Mouse (Mus musculus) left cerebral cortex, postnatal 4 days (tissue): ENCODE data around the gene Trim2. TPM values are rescaled to one million over a fixed set of nuclear protein-coding genes. Genes with fewer than 3 reads are reported as not detected.

Source experiments
- DNase-seq: peaks from one replicate; pipeline ENCODE4 v3.0.0-alpha.2; 2022
- intact Hi-C: fragments of 180-260 bp; cut with DNase I; formaldehyde crosslinking; loops from one replicate; pipeline ENCODE4 v1.15.1; 2025
- total RNA-seq, 2 experiments: library from RNA; stranded (reverse); gene quantifications; 2 replicates each; pipeline ENCODE4 v1.2.3; 2021

The Trim2 gene
- total RNA-seq, 2 experiments from 2014 or later = 331 to 352 TPM

DNA sequence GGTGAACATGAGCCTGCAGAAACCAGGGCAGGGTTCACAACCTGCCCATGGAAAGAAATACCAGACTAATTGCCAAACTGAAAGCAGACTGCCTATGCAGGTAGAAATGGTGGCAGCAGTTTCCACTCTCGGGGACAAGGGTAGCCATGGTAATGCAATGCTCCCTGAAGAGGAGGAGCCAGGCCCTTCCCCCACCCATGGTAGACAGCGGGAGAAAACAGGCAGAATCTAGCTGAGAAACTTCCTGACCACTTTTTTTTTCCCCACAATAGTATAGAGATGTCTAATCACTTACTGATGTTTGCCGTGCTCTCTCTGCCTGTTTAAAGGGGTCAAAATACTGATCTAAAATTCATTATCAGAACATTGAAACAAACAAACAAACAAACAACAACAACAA lies 17.8 kb upstream of the Trim2 start:
- intact Hi-C loops = no loop called here
- DNase-seq = no peak

DNA sequence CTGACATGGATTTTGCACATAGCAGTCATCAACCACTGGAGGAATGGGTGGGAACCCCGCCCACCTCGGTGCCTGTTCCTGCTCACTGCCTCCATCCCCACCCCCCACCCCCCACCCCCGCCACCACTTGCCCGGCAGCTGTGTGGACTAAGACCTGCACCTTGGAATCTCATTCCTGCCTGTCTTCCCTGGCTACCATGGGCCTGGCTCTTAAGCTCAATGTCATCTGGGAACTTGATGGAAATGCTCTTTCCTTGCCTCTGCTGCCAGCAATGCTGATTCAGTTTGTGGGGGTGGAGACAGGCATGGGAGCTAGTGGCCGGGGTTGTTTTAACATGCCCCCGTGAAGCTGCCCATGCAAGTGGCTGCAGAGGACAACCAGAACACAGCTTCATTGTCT lies 17.3 kb upstream of the Trim2 start:
- no peak for DNase-seq
- intact Hi-C loops = no loop called here

DNA sequence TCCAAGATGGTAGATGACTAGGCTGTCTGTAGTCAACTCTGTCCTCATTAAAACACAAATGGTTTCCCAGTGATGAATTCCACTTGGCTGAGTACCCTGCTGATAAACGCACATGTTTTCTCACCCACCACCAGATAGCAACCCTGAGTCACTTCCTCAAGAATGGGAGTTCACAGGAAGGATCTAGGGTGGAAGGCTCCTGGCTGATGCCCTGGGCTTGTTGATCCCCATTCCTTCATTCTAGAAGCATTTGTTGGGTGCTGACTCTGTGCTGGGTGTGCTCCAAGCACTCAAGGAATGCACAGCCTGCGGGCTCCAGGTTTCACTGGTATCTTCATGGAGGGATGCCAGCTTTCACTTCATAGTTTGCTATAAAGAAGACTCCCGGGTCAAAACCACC lies 12.8 kb upstream of the Trim2 start:
- intact Hi-C loops = no loop called here
- DNase-seq = no peak

DNA sequence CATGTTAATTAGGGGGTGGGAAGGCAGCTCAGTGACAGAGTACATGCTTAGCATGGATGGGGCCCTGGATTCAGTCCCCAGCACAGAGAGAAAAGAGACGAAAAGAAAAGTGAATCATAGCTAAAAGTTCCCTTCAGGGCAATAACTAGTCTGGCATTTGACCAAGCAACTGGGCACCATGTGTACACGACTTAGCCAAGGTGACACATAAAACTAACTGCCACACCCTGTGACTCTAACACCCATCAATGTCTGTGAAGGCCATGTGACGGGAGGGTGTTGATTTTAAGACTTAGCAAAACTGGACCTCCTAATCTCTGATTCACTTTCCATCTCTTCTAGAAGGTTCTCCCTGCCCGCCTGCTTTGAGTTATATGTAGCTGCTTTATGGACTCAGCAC lies 12.2 kb upstream of the Trim2 start:
- intact Hi-C loops = no loop called here
- DNase-seq = no peak

DNA sequence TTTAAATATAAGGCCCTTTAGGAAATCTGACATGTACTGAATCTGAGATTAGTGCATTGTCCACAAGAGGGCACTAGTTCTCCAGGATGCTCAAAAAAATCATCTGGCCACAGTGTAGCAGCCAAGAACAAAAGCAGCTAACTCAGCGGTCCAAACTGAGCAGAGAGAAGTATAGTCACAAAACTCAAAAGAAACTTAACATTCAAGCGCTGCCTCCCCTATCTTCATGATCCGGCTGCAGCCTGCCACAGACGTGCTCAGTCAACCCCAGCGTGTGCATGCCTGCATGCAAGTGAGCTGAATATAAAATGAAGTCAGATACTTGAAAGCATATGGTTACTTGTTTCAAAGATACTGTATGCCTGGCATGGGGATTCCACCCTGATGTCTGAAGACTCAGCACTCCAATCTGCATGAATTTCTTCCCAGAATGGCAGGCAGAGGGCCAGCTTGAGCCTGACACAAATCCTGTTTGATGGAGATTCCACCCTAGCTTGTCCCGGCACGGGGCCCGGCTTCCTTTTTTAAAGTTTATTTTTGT lies 8.0 kb upstream of the Trim2 start:
- DNase-seq = peak; percentile 50
- intact Hi-C loops = loop anchor here (5.0 kb wide), 1 partner anchor 367 kb away; no protein-coding TSS in a partner anchor

DNA sequence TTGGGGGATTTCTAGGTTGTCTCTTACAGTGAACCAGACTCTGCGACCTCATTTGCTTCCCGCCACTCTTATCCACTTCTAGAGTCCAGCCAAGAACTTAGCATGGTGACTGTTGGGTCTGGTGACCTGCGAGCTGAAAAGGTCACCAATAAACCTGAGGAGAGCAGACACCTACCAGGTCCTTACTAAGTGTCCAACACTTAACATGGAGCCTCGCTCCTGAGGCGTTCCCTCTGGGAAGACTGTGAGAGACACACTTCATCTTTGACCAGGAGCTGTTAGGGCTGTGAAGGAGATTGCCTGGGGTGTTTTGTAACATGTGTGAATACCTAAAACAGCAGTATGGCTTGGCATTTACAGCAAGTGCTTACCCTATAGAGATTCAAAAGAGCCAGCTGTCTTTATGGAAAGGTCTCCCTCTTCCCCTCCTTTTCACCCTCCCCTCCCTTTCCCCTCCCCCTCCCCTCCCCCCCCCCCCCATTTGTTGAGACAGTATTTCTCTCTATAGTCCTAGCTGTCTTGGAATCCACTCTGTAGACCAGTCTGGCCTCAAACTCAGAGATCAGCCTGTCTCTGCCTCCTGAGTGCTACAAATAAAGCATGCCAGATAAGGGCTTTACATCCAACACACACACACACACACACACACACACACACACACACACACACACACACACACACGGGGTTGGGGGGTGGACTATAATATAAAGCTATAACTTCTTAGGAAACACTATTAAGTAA lies 7.3 kb upstream of the Trim2 start:
- DNase-seq = no peak
- intact Hi-C loops = loop anchor here (5.0 kb wide), 1 partner anchor 367 kb away; no protein-coding TSS in a partner anchor

DNA sequence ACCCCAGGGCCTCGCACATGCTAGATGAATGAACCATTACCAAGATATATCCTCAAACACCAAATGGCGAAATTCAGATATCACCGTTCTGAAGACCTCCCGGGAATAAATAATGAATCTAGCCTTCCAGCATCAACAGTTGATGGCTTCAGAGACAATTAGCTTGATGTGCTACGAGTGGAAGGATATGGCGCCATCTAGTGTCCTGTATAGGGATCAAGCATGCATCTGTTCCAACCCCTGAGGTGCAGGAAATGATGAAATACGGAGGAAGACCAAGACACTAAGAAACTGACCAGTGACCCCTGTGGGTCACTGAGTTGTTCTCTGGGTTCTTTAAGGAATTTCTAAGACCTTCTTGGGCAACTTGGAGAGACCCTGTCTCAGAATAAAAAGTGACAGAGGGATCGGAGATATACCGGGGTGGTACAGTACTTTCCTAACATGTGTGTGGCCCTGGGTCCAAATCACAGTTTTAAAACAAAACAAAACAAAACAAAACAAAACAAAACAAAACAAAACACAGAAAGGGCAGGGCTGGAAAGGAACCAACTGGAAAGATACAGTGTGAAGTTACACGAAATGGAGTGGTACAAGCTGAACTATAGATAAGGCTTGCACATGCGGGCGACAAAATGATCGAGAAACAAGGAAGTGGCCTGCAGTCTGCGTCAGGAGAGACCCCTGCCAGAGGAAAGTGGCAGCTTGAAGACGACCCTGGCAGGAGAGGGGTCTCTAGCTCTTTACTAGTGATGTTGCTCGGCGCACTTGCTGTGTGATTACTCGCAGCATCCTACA lies 6.5 kb upstream of the Trim2 start:
- peak; percentile 62 for DNase-seq
- intact Hi-C loops = loop anchor here (5.0 kb wide), 1 partner anchor 366 kb away; no protein-coding TSS in a partner anchor

DNA sequence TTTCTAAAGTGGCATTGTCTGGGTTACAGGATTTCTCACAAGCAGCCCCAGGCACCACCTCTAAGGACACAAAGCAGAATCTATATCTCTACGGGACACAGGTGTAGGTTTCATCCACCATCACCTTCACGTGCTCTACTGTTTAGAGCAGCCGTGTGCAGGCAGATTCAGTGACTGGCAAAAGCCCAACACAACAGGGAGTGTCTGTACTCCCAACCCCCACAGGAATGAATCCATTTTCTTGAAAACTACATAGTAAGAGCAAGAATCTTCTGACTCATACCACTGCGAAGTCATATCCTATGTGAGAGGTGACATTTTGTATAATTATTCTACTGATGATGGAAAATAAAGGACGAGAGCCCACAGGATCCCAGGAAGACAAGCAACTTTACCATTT lies 5.6 kb upstream of the Trim2 start:
- intact Hi-C loops = loop anchor here (5.0 kb wide), 1 partner anchor 365 kb away; no protein-coding TSS in a partner anchor
- DNase-seq = no peak

DNA sequence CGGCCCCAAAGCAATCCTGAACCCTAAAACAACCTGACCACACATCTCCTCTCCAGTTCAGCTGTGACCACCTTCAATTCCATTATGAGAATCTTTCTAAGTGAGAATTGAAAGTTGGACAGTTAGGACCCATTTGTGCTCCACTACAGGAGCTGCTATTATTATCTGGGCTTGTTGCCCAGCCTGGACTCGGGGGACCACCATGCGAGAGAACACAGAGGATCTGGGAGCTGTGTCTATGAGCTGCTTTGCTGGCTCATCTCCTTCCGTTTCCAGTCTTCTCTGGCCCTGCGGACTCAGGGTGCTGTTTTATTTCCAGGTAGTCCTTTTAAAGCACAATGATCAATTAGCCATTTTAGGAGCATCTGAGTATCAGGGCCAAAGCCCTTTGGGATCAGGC lies 839 bp upstream of the Trim2 start:
- intact Hi-C loops = no loop called here

DNA sequence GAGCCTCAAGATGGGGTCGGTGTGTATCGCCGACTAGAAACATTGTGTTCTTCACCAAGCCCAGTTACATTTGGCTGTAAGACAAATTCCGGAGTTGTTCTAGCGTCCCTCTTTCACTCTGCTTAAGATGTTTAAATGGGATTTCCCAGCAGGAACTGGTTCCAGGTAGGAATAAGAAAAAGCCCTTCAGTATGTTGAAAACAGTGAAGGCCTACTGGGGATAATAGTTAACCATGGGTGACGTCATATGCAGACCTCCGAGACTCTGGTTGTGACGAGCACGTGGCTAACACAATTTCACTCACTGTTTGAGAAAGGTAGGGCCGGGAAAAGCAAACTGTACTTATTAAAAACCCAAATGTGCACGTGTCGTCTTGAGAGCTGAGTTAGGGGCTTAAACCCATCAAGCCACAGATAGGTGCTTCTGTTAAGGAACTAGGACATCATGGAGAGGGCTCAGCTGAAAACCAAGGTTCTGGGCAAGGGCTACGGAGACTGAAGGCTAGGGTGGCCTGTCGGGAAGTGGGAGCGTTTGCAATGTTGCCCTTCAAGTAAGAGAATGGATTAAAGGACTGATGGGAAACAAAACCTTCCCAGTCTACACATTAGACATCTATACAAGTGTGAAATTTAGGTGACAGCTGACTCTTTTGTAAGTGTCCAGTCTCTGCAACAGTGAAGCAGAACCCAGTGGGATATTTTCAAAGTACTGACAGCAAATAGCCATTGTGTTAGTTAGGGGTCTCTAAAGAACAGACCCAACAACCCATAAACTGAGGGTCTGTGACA lies 761 bp downstream of the Trim2 start:
- no peak for DNase-seq
- intact Hi-C loops = no loop called here

More for the DNA sequence above, 839 bp upstream of the Trim2 start:
- DNase-seq = peak; percentile 46

DNA sequence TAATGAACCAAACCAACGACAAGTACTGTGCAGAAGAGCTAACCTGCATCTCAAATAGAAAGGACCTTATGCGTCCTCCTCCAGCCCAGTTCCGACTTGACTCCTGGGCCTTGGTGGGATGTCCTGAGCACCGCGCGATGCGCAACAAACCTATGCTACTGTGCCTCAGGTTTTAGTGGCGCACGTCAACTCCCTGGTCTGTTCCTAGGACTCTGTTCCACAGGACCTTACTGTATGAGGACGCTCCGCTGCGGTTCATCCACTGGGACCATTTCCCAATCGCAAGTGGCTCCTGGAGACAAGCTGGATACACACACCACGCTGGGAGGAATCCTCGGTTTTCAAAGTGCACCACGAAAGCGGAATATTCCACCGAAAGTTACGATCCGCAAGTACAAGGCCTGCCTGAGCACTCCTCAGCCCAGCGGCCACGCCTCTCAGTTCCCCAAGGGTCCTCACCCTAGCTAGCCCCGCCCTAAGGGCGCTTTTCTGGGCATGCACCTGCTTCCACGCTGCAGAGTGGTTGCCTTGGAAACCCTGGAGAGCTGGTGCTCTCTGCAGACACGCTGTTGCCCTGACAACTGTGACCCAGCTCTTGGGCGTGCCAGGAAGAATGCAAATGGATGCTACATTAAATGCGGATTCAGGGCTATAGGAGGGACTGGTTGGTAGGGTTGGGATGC lies 1.5 kb downstream of the Trim2 start:
- peak; percentile 86 for DNase-seq
- intact Hi-C loops = no loop called here

DNA sequence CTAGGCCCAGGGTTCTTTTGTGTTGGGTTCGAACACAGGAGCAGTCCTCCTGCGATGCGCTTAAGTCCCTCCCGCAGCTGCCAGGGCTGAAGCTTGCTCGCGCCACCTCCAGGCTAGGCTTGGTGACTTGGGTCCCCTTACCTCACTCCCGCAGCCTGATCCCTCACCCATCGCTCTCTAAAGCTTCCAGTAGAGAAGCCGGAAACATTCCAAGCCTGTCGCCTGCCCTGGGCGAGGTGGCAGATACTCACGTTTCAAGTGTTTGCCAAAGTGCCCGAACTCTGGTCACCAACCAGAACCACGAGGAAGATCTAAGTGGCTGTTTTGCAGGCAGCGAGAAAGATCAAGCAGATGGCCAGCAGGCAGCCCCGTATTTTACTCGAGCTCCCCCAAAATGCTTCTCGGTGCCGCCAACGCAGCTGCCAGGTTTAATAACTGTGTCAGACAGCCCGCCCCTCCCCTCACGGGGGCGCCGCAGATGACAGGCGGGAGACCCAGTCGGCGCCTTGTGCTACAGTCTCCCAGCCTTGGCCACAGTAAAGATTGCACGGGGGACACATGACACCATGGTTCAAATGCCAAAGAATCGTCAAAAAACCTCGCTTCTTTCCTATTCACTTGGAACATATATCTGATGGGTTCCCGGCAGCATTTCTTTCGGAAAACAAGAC lies 2.2 kb downstream of the Trim2 start:
- DNase-seq = peak; percentile 80
- intact Hi-C loops = loop anchor here (5.0 kb wide), 2 partner anchors 87 to 127 kb away; no protein-coding TSS in a partner anchor

DNA sequence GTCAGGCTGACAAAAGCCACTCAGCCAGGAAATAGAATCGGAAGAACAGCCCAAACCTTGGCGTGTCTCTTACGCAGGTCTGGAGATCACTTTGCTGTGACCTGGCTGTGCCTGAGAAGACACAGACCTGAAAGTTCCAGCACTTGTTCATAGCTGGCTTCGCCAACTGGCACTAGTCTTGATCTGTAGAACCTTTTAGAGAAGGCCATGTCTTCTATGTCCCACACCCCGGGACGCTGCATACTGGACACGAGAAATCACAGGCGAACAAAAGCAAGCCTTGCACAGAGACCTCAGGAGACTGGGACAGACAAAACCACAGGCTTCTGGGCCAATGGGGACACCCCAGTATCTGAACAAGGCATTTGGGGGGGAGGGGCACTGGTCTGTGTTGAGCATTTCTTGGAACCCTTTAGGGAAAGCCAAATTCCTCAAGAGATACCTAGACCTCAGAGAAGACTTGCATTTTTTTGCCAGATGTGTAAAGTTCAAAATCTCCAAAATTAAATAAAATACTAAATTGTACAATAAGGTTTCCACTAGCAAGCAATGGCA lies 3.2 kb downstream of the Trim2 start:
- intact Hi-C loops = loop anchor here (2.0 to 5.0 kb wide), 3 partner anchors 43 to 126 kb away; no protein-coding TSS in a partner anchor
- DNase-seq = no peak

DNA sequence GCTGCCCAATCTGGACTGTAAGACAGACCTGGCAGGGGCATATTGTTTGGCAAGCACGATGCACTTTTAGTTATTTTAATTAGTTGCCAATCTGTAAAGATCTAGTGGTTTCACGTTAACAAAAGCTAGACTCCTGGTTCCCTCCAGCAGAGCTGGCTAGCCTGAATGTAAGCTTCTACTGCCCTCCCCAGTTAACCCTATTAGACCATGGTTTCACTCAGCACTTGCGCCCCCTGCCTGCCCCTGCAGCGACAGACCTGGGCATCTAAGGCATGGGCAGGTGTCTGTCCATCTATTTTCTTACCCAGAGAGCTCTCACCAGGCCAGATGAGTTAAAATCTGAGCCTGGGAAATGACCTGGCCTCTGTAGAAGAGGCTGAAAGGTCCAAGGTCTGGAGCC lies 4.4 kb downstream of the Trim2 start:
- intact Hi-C loops = loop anchor here (2.0 to 5.0 kb wide), 3 partner anchors 41 to 125 kb away; no protein-coding TSS in a partner anchor
- DNase-seq = peak; percentile 81

DNA sequence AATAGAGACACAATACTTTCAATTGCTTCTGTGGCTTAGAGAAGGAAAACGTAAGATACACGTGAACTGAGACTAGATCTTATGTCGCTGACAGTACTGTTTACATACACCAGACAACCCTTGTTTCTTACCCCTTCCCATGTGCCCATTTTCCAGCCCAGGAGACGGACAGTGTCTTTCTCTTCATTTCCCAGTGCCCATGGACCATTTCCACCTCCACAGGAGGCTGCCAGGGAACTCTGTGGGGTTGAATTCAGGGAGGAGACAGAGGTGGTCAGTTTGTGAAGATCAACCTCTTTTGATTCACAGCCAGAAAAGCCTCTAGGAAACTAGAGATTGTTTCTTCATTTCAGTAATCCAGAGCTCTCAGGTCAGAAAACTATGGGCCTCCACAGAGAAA lies 5.0 kb downstream of the Trim2 start:
- no peak for DNase-seq
- intact Hi-C loops = loop anchor here (2.0 to 5.0 kb wide), 3 partner anchors 41 to 124 kb away; no protein-coding TSS in a partner anchor

DNA sequence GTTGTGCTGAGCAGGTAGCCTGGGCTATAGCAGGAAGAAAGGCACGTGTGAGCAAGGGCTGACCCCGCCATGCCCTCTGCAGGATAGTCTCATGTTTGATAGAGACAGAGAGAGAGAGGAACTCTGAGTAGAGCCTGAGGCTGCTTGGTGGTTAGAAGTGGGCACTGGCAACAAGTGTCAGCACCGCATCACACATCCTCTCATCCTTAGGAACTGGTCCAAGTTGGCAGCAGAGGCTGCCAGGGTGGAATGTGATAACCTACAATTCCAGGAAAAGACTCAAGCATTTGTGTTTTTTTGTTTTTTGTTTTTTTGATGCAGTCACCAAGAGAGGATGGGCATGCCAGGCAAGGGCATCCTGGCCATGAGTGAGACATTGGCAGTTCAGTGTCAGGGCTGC lies 8.5 kb downstream of the Trim2 start:
- no peak for DNase-seq
- intact Hi-C loops = no loop called here

DNA sequence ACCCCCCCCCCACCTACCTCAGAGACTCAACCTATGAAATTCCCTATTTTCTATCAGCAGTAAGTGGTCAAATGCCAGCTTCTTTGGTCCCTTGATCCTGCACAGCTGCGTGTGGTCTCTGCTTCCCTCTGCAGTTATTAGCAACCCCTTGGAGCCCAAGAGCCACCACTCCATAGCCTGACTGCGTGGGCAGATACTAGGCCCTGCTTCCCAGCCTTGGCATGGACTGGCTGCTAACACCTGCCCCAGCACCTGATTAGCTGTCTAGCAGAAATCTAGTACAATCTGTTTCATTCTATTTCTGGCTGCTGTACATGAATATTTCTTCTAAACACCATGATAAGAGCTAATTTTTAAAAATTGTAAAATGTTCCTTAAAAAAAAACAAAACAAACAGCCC lies 10.0 kb downstream of the Trim2 start:
- intact Hi-C loops = no loop called here
- no peak for DNase-seq

DNA sequence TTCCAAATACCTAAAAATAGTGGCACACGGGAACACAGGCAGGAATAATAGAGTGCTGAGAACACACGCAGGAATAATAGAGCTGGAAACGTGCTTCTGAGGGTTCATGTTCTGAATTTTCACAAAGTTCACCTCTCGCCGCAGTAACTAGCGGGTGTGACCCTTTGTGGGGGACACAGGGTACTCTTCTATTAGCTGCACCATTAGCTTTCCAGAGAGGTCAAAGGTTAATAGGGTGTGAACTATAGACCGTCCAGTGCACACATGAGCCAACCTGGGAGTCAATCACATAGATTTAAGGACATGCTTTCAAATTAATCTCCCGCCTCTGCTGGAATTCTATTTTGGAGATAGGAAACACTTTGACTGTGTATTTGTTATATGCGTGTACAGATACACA lies 11.9 kb downstream of the Trim2 start:
- intact Hi-C loops = no loop called here
- DNase-seq = no peak
